Mouse (Mus musculus): ENCODE measurements around the gene Adora2a. TPM values are rescaled to one million over a fixed set of nuclear protein-coding genes. Genes with fewer than 3 reads are reported as not detected.

The Adora2a gene
- polyA plus RNA-seq, 1 experiment from 2014 or later = 5.1 TPM

DNA sequence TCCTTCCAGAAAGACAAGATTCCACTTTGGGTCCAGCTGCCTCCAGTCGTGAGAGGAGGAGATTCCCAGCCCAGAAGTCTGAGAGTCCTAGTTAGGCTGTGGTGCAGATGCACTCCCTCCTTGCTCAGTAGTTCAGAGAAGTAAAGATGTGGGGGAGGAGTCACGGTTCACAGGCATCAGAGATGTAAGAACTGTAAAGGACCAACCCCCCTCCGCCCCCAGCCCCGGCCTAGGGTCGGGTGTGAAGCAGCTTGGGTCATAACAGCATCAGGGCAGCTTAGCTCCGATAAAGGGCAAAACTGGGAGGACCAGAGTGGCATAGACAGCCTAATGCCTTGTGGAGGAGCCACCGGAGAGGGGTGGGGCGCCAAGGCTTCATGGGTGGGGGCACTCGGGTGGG, 205 bp upstream of the Adora2a start:
- ATAC-seq (ENCODE audit: low FRiP score, low TSS enrichment) (peak; percentile 5), DNase-seq (peak; percentile 25)
- WGBS = 7% methylated on average over 9 of the region's 9 CpGs
- Histone ChIP-seq H3K4me3 (replicated peaks; ENCODE audit: low read depth, low read length) (peak overlapping the region; percentile 36), H3K4me2 (ENCODE audit: low read length) (peak overlapping the region; percentile 54), H3K36me3 (ENCODE audit: control insufficient read depth, insufficient read depth, low read length) (peaks cover 20% of the 10 kb centered on the region), H3K9ac (replicated peaks; ENCODE audit: low read length) (peak overlapping the region; percentile 37; the same call in 1 of the 2 replicates), H3K27me3 (ENCODE audit: control insufficient read depth, insufficient read depth, low read length) (peaks cover 30% of the 10 kb centered on the region; the same call in 1 of the 2 replicates), H3K4me1 (ENCODE audit: control insufficient read depth, insufficient read depth, low read length) (0 out of 2 replicates have a peak, but pooled peaks cover 6% of the 10 kb centered on the region), H3K9me3 (ENCODE audit: control insufficient read depth, low read length) (no peaks in the 10 kb centered on the region), H3K27ac (replicated peaks; ENCODE audit: low read depth, low read length) (no peak overlapping the region)

DNA sequence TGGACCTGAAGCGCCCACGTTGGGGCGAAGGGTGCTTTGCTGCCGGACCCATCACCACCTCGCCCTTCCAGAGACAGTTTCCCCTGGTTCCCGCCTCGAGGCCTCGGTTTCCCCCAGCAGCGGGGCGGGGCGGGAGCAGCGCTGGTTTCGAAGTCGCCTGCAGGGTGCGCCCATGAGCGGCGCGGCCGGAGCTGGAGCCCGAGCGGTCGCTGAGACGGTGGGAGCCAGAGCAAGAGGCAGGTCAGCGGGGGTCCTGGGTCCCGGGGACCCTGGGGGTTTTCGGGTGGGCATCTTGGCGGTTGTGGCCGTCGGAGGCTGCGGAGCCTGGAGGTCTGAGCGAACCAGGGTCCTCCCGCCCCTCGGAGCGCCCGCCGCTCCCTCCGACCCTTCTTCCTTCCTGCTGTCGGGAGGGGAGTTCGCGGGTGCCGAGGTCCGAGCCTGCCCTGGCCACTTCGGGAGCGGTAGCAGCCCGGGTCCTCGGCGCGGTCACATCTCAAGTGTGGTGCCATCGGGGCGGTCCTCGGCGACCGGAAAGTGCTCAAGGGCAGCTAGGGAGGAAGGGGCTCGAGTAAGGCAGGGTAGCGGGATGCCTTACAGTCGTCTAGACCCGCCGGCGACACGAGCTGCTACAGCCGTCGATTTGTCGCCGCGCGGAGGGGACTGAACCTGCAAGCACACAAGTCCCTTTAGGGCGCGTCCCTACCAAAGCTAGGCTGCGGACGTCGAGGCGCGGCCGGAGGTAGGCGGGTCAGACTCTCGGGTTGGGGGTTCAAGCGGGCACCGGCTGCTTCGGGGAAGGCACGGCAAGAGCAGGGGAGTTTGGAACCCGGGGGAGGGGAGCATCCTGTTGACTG, 458 bp downstream of the Adora2a start:
- 0 out of 2 replicates have a peak, but pooled peaks cover 6% of the 10 kb centered on the region for H3K4me1 ChIP-seq (ENCODE audit: control insufficient read depth, insufficient read depth, low read length)
- H3K4me2 ChIP-seq (ENCODE audit: low read length) = peak overlapping the region; percentile 54
- WGBS = under 1% methylated on average over 81 of the region's 81 CpGs
- H3K9me3 ChIP-seq (ENCODE audit: control insufficient read depth, low read length) = no peaks in the 10 kb centered on the region
- no peak overlapping the region for H3K27ac ChIP-seq (replicated peaks; ENCODE audit: low read depth, low read length)
- peak overlapping the region; percentile 36 for H3K4me3 ChIP-seq (replicated peaks; ENCODE audit: low read depth, low read length)
- H3K27me3 ChIP-seq (ENCODE audit: control insufficient read depth, insufficient read depth, low read length) = peaks cover 30% of the 10 kb centered on the region; the same call in 1 of the 2 replicates
- peak overlapping the region; percentile 37 for H3K9ac ChIP-seq (replicated peaks; ENCODE audit: low read length)
- peaks cover 14% of the 10 kb centered on the region for H3K36me3 ChIP-seq (ENCODE audit: control insufficient read depth, insufficient read depth, low read length)
- ATAC-seq (ENCODE audit: low FRiP score, low TSS enrichment) = peak; percentile 71
- peak; percentile 79 for DNase-seq

DNA sequence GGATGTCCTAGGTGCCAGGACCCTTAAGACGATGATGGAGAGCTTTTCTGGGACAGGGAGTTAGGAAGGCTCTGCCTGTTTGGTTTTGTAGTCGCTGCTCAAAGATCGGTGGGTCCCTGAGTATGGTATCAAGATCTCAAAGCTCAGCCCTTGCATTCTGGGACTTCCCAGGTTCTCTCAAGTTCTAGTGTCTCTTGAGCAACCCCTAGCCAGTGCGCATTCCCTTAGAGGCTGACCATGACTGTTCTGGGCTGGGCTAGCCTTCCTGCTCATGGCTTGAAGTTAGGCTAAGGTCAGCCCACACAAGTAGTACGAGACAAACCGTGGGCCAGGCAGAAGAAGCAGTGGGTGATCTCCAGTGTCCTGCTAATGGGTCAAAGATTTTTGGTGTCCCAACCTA, 1.5 kb downstream of the Adora2a start:
- Histone ChIP-seq H3K4me1 (ENCODE audit: control insufficient read depth, insufficient read depth, low read length) (0 out of 2 replicates have a peak, but pooled peaks cover 6% of the 10 kb centered on the region), H3K27me3 (ENCODE audit: control insufficient read depth, insufficient read depth, low read length) (peaks cover 30% of the 10 kb centered on the region; the same call in 1 of the 2 replicates), H3K27ac (replicated peaks; ENCODE audit: low read depth, low read length) (no peak overlapping the region), H3K4me3 (replicated peaks; ENCODE audit: low read depth, low read length) (0 out of 2 replicates have a peak overlapping the region, but pooled peaks have one; percentile 36), H3K9ac (replicated peaks; ENCODE audit: low read length) (no peak overlapping the region), H3K4me2 (ENCODE audit: low read length) (peak overlapping the region; percentile 4; the same call in 1 of the 2 replicates), H3K36me3 (ENCODE audit: control insufficient read depth, insufficient read depth, low read length) (peaks cover 5% of the 10 kb centered on the region; the same call in 1 of the 2 replicates), H3K9me3 (ENCODE audit: control insufficient read depth, low read length) (no peaks in the 10 kb centered on the region)
- WGBS = 87% methylated on average over 6 of the region's 6 CpGs
- ATAC-seq (ENCODE audit: low FRiP score, low TSS enrichment) (no peak), DNase-seq (no peak)

- Histone ChIP-seq H3K27me3 (ENCODE audit: control insufficient read depth, insufficient read depth, low read length) (peaks cover 30% of the 10 kb centered on the region; the same call in 1 of the 2 replicates), H3K4me1 (ENCODE audit: control insufficient read depth, insufficient read depth, low read length) (0 out of 2 replicates have a peak, but pooled peaks cover 6% of the 10 kb centered on the region), H3K36me3 (ENCODE audit: control insufficient read depth, insufficient read depth, low read length) (no peaks in the 10 kb centered on the region), H3K9ac (replicated peaks; ENCODE audit: low read length) (no peak overlapping the region), H3K27ac (replicated peaks; ENCODE audit: low read depth, low read length) (no peak overlapping the region), H3K4me3 (replicated peaks; ENCODE audit: low read depth, low read length) (no peak overlapping the region), H3K9me3 (ENCODE audit: control insufficient read depth, low read length) (no peaks in the 10 kb centered on the region), H3K4me2 (ENCODE audit: low read length) (no peak overlapping the region)
- no peak for ATAC-seq (ENCODE audit: low FRiP score, low TSS enrichment)
- WGBS = 65% methylated on average over 4 of the region's 4 CpGs
- no peak for DNase-seq
Observed at GRCm38 (mm10) chr10:75320321-75320720, 3.6 kb downstream of the Adora2a start.

GRCm38 (mm10) chr10:75322966-75323365, 6.3 kb downstream of the Adora2a start:
- DNase-seq (no peak), ATAC-seq (ENCODE audit: low FRiP score, low TSS enrichment) (no peak)
- no peak overlapping the region for H3K9ac ChIP-seq (replicated peaks; ENCODE audit: low read length)
- H3K27me3 ChIP-seq (ENCODE audit: control insufficient read depth, insufficient read depth, low read length) = peaks cover 10% of the 10 kb centered on the region; the same call in 1 of the 2 replicates
- H3K4me2 ChIP-seq (ENCODE audit: low read length) = no peak overlapping the region
- no peaks in the 10 kb centered on the region for H3K4me1 ChIP-seq (ENCODE audit: control insufficient read depth, insufficient read depth, low read length)
- H3K36me3 ChIP-seq (ENCODE audit: control insufficient read depth, insufficient read depth, low read length) = no peaks in the 10 kb centered on the region
- no peaks in the 10 kb centered on the region for H3K9me3 ChIP-seq (ENCODE audit: control insufficient read depth, low read length)
- WGBS = 64% methylated on average over 6 of the region's 6 CpGs
- no peak overlapping the region for H3K27ac ChIP-seq (replicated peaks; ENCODE audit: low read depth, low read length)
- no peak overlapping the region for H3K4me3 ChIP-seq (replicated peaks; ENCODE audit: low read depth, low read length)

- Histone ChIP-seq H3K4me2 (ENCODE audit: low read length) (no peak overlapping the region), H3K9me3 (ENCODE audit: control insufficient read depth, low read length) (no peaks in the 10 kb centered on the region), H3K4me1 (ENCODE audit: control insufficient read depth, insufficient read depth, low read length) (no peaks in the 10 kb centered on the region), H3K27me3 (ENCODE audit: control insufficient read depth, insufficient read depth, low read length) (no peaks in the 10 kb centered on the region), H3K9ac (replicated peaks; ENCODE audit: low read length) (no peak overlapping the region), H3K4me3 (replicated peaks; ENCODE audit: low read depth, low read length) (no peak overlapping the region), H3K36me3 (ENCODE audit: control insufficient read depth, insufficient read depth, low read length) (no peaks in the 10 kb centered on the region), H3K27ac (replicated peaks; ENCODE audit: low read depth, low read length) (no peak overlapping the region)
- ATAC-seq (ENCODE audit: low FRiP score, low TSS enrichment) (no peak), DNase-seq (no peak)
- 91% methylated on average over 8 of the region's 8 CpGs for WGBS
Observed at GRCm38 (mm10) chr10:75323986-75324385, 7.3 kb downstream of the Adora2a start.

DNA sequence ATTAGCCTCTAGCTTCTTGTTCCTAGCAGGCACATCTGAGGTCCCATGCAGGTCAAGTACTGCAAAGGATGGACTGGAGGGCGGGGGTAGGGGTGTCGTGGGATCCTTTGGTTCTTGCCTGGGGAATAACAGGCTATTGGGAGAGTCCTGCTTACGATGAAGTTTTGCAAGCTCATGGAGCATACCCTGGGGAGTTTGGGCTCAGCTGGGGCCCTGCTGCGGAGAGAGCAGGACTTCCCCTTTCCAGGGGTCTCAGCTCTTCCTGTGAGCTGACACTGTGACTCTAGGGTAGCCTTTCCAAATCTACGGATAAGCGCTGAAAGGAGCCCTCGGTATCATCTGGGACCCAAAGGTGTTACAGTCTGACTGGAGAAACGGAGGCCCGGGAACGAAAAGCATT, 7.7 kb downstream of the Adora2a start:
- Histone ChIP-seq H3K4me2 (ENCODE audit: low read length) (no peak overlapping the region), H3K27ac (replicated peaks; ENCODE audit: low read depth, low read length) (no peak overlapping the region), H3K4me3 (replicated peaks; ENCODE audit: low read depth, low read length) (no peak overlapping the region), H3K9ac (replicated peaks; ENCODE audit: low read length) (no peak overlapping the region), H3K9me3 (ENCODE audit: control insufficient read depth, low read length) (no peaks in the 10 kb centered on the region), H3K27me3 (ENCODE audit: control insufficient read depth, insufficient read depth, low read length) (no peaks in the 10 kb centered on the region), H3K4me1 (ENCODE audit: control insufficient read depth, insufficient read depth, low read length) (no peaks in the 10 kb centered on the region), H3K36me3 (ENCODE audit: control insufficient read depth, insufficient read depth, low read length) (no peaks in the 10 kb centered on the region)
- no peak for DNase-seq
- no peak for ATAC-seq (ENCODE audit: low FRiP score, low TSS enrichment)
- WGBS = 77% methylated on average over 10 of the region's 10 CpGs

DNA sequence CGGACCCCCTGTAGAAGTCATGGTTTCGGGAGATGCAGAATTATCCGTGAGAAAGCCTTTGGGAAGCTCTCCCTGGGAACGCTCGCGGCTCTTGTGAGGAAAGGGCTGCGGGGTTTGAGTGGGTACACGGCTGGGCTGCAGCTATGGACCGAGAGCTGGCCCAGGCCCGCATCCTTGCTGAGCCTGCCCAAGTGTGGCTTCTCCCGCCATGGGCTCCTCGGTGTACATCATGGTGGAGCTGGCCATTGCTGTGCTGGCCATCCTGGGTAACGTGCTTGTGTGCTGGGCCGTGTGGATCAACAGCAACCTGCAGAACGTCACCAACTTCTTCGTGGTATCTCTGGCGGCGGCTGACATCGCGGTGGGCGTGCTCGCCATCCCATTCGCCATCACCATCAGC, 9.1 kb downstream of the Adora2a start:
- ATAC-seq (ENCODE audit: low FRiP score, low TSS enrichment) (no peak), DNase-seq (no peak)
- H3K27ac ChIP-seq (replicated peaks; ENCODE audit: low read depth, low read length) = no peak overlapping the region
- no peaks in the 10 kb centered on the region for H3K9me3 ChIP-seq (ENCODE audit: control insufficient read depth, low read length)
- H3K9ac ChIP-seq (replicated peaks; ENCODE audit: low read length) = no peak overlapping the region
- no peaks in the 10 kb centered on the region for H3K27me3 ChIP-seq (ENCODE audit: control insufficient read depth, insufficient read depth, low read length)
- 98% methylated on average over 23 of the region's 23 CpGs for WGBS
- no peaks in the 10 kb centered on the region for H3K4me1 ChIP-seq (ENCODE audit: control insufficient read depth, insufficient read depth, low read length)
- H3K4me3 ChIP-seq (replicated peaks; ENCODE audit: low read depth, low read length) = no peak overlapping the region
- no peaks in the 10 kb centered on the region for H3K36me3 ChIP-seq (ENCODE audit: control insufficient read depth, insufficient read depth, low read length)
- no peak overlapping the region for H3K4me2 ChIP-seq (ENCODE audit: low read length)

DNA sequence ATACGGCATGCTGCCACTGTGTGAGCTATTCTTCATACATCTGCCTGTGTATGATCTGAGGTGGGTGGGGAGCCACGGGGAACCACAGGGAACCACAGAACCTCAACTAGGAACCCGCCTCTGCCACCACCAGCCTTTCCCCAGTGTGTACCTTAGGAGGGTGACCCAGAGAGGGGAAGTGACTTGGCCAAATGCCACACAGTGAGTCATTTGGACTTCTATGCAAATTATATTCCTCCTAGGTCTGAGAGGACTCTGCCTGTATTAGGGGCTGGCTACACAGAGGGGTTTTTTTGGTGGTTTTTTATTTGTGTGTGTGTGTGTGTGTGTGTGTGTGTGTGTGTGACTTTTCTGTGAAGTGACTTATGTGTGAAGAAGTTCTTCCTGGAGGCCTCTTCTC, 9.9 kb downstream of the Adora2a start:
- no peaks in the 10 kb centered on the region for H3K27me3 ChIP-seq (ENCODE audit: control insufficient read depth, insufficient read depth, low read length)
- H3K4me3 ChIP-seq (replicated peaks; ENCODE audit: low read depth, low read length) = no peak overlapping the region
- H3K9me3 ChIP-seq (ENCODE audit: control insufficient read depth, low read length) = no peaks in the 10 kb centered on the region
- no peak overlapping the region for H3K4me2 ChIP-seq (ENCODE audit: low read length)
- no peaks in the 10 kb centered on the region for H3K36me3 ChIP-seq (ENCODE audit: control insufficient read depth, insufficient read depth, low read length)
- no peak overlapping the region for H3K9ac ChIP-seq (replicated peaks; ENCODE audit: low read length)
- ATAC-seq (ENCODE audit: low FRiP score, low TSS enrichment) = no peak
- H3K4me1 ChIP-seq (ENCODE audit: control insufficient read depth, insufficient read depth, low read length) = no peaks in the 10 kb centered on the region
- 86% methylated on average over 3 of the region's 3 CpGs for WGBS
- H3K27ac ChIP-seq (replicated peaks; ENCODE audit: low read depth, low read length) = no peak overlapping the region
- no peak for DNase-seq

All from midbrain, embryonic 14.5 days (tissue).